Mouse (Mus musculus) kidney, embryonic 16.5 days (tissue): ENCODE measurements around the gene 1700025G04Rik. TPM values are rescaled to one million over a fixed set of nuclear protein-coding genes. Genes with fewer than 3 reads are reported as not detected.
"Not testable (repeated sequence)": the region's sequence is repeated elsewhere in the genome, so short reads cannot be mapped to it uniquely, and the experiment has no call there.

Experiments used
- ATAC-seq: fragments of 200-750 bp; cut with Nextera tagmentation; 2 replicates; pipeline ENCODE4 v1.8.0; 2017; ENCODE audit warnings: moderate TSS enrichment; ENCODE audit not compliant: low FRiP score, low TSS enrichment
- H3K27ac ChIP-seq: fragments of 300-500 bp; sonication (generic); 2 replicates; pipeline ENCODE4 v1.5.1; 2014; ENCODE audit warnings: low read length
- H3K27me3 ChIP-seq: fragments of 300-500 bp; sonication (generic); 2 replicates; pipeline ENCODE4 v1.6.1; 2014; ENCODE audit warnings: low read length, control low read depth, mixed read lengths; ENCODE audit not compliant: insufficient read depth
- H3K36me3 ChIP-seq: fragments of 300-500 bp; sonication (generic); 2 replicates; pipeline ENCODE4 v1.6.1; 2014; ENCODE audit warnings: low read length, control low read depth, mixed read lengths; ENCODE audit not compliant: insufficient read depth
- H3K4me1 ChIP-seq: fragments of 300-500 bp; sonication (generic); 2 replicates; pipeline ENCODE4 v1.6.1; 2014; ENCODE audit warnings: low read length, control low read depth, mixed read lengths; ENCODE audit not compliant: insufficient read depth
- H3K4me2 ChIP-seq: fragments of 300-500 bp; sonication (generic); replicated peaks from 2 replicates; pipeline ENCODE4 v1.6.1; 2014; ENCODE audit warnings: low read depth, low read length
- H3K4me3 ChIP-seq: fragments of 300-500 bp; sonication (generic); 2 replicates; pipeline ENCODE4 v1.5.1; 2014; ENCODE audit warnings: mild to moderate bottlenecking, low read length
- H3K9ac ChIP-seq: fragments of 300-500 bp; sonication (generic); replicated peaks from 2 replicates; pipeline ENCODE4 v1.6.1; 2014; ENCODE audit warnings: low read length
- H3K9me3 ChIP-seq: fragments of 300-500 bp; sonication (generic); 2 replicates; pipeline ENCODE4 v1.6.1; 2016; ENCODE audit warnings: low read length, control low read depth
- WGBS: fragments of 180-500 bp; shearing (Covaris S2); extraction: QIAGEN DNeasy Blood & Tissue Kit; methylation state at CpG from one replicate; pipeline ENCODE4 v1.1.7; 2014; 5-methylcytosine and 5-hydroxymethylcytosine counted together
- polyA plus RNA-seq: library from polyadenylated mRNA; unstranded; fragments of >200 nt; fragmentation: Nextera tagmentation; extraction: Ambion mirVana; gene quantifications from 2 replicates; pipeline ENCODE4 v1.2.1, GENCODE M21; 2015

Gene 1700025G04Rik
- polyA plus RNA-seq, 1 experiment from 2014 or later: 15.4 TPM

DNA sequence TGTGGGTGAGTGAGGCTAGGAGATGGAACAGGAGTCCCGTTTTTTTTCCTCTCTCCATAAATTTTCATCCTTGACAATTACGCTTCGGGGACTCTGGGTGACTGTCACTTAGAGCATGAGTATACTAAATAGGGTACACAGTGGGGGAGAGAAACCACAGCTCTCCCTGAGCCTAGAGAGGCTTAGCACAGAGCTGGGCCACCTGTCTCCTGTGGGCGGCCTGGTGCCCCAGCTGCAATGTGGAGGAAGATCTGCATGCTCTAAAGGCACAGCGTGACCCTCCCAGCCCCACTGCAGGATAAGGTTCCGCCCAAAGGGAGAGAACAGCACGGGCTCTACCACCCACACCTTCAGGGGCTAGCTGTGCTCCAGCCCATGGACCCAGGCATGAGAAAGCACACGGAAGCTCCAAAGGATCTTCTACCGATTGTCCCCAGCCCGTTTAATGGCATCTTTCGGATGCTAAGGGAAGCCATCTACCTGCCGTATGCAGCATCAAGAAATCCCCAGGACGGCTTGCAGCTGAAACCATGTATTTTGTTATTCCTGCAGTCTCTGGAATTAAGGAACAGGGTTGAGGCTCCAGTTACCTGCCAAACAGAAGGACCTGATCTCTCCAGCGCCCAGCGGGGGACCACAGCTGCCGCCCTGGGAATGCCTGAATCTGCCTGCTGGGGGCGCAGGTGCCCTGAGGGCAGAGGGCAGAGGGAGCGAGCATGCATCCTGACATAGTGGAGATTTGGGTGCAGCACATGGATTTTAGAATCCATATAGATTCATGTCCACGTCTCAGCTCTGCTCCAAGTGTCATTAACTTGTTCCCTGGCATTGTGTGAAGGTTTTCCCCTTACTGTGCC, 243.8 kb downstream of the 1700025G04Rik start:
- no peak for ATAC-seq
- no peaks in the 10 kb centered on the region for H3K27me3 ChIP-seq
- no peak overlapping the region for H3K4me2 ChIP-seq
- H3K27ac ChIP-seq: no peak overlapping the region
- H3K4me1 ChIP-seq: no peaks in the 10 kb centered on the region
- no peaks in the 10 kb centered on the region for H3K36me3 ChIP-seq
- H3K4me3 ChIP-seq: no peak overlapping the region
- WGBS: 64% methylated on average over 19 of the region's 19 CpGs
- no peaks in the 10 kb centered on the region for H3K9me3 ChIP-seq
- H3K9ac ChIP-seq: no peak overlapping the region

DNA sequence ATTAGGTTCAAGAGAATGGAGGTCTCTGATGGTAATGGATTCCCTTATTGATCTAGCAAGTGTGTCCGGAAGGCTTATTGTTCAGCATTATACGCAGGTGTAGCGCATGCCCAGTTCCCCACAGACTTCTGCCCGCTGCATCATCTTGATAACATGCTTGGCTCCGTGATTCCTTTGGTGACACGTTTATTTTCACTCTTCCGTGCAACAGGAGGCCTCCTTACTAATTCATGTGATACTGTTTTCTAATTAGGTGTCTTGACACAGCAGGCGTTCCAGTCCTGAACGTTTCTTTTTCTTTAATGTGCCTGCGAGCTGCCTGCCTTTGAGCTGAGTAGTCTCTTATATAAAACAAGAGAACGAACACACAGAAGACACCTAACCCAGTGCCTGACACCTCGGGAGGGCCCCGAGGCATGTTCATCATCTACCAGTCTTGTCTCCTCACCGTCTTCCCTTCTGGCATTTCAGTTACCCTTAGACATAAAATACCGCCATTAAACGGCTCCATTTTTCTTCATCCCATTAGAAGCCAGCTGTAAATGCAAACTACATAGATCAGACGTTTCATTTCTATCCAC, 244.6 kb downstream of the 1700025G04Rik start:
- 74% methylated on average over 17 of the region's 17 CpGs for WGBS
- Histone ChIP-seq H3K9me3 (no peaks in the 10 kb centered on the region), H3K9ac (no peak overlapping the region), H3K36me3 (no peaks in the 10 kb centered on the region), H3K4me3 (no peak overlapping the region), H3K27me3 (no peaks in the 10 kb centered on the region), H3K4me1 (no peaks in the 10 kb centered on the region), H3K4me2 (no peak overlapping the region), H3K27ac (no peak overlapping the region)
- no peak for ATAC-seq

- H3K4me1 ChIP-seq, ATAC-seq, H3K36me3 ChIP-seq, H3K4me2 ChIP-seq, H3K9ac ChIP-seq, H3K4me3 ChIP-seq, H3K27ac ChIP-seq, H3K27me3 ChIP-seq, H3K9me3 ChIP-seq: not testable (repeated sequence)
- WGBS: 95% methylated on average over 1 of the region's 1 CpGs
These were observed 249.6 kb downstream of the 1700025G04Rik start for GRCm38 (mm10) chr1:151840345-151840744.

DNA sequence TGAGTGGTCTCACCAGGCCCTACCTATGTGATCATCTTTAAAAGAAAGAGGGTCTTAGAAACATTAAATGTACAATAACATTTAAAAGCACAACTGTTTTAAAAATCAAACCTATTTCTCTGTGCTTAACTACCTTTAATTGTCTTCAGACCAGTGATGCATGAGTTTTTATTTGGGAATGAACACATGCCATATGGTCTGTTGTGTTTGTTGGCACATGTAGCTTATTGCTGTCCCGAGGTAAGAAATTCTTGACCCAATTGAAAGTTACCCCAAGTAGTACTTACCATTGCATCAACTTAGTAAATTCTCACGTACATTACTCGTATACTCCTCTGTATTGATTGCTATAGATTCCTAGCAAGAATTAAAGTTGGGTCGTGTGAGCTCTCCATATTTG, 254.7 kb downstream of the 1700025G04Rik start:
- ATAC-seq: no peak
- Histone ChIP-seq H3K36me3 (no peaks in the 10 kb centered on the region), H3K4me1 (no peaks in the 10 kb centered on the region), H3K4me3 (no peak overlapping the region), H3K27ac (no peak overlapping the region), H3K9me3 (peaks cover 12% of the 10 kb centered on the region), H3K4me2 (no peak overlapping the region), H3K27me3 (no peaks in the 10 kb centered on the region), H3K9ac (no peak overlapping the region)
- 80% methylated on average over 4 of the region's 4 CpGs for WGBS

- no peak overlapping the region for H3K4me2 ChIP-seq
- ATAC-seq: no peak
- H3K9me3 ChIP-seq: peaks cover 12% of the 10 kb centered on the region
- H3K27me3 ChIP-seq: no peaks in the 10 kb centered on the region
- H3K4me1 ChIP-seq: no peaks in the 10 kb centered on the region
- no peaks in the 10 kb centered on the region for H3K36me3 ChIP-seq
- H3K9ac ChIP-seq: no peak overlapping the region
- no peak overlapping the region for H3K27ac ChIP-seq
- H3K4me3 ChIP-seq: no peak overlapping the region
- WGBS: 75% methylated on average over 3 of the region's 3 CpGs
These were observed 258.1 kb downstream of the 1700025G04Rik start for GRCm38 (mm10) chr1:151831791-151832190.

GRCm38 (mm10) chr1:151825065-151825464, 264.9 kb downstream of the 1700025G04Rik start:
- no peak overlapping the region for H3K27ac ChIP-seq
- H3K36me3 ChIP-seq: no peaks in the 10 kb centered on the region
- H3K4me2 ChIP-seq: no peak overlapping the region
- H3K4me3 ChIP-seq: no peak overlapping the region
- H3K9me3 ChIP-seq: no peaks in the 10 kb centered on the region
- no peaks in the 10 kb centered on the region for H3K27me3 ChIP-seq
- no peak for ATAC-seq
- WGBS: 75% methylated on average over 7 of the region's 7 CpGs
- H3K4me1 ChIP-seq: no peaks in the 10 kb centered on the region
- no peak overlapping the region for H3K9ac ChIP-seq

- Histone ChIP-seq H3K27me3 (no peaks in the 10 kb centered on the region), H3K9me3 (no peaks in the 10 kb centered on the region), H3K36me3 (peaks cover 13% of the 10 kb centered on the region), H3K4me3 (no peak overlapping the region), H3K9ac (no peak overlapping the region), H3K27ac (no peak overlapping the region), H3K4me1 (no peaks in the 10 kb centered on the region), H3K4me2 (no peak overlapping the region)
- WGBS: 31% methylated on average over 5 of the region's 5 CpGs
- ATAC-seq: no peak
These were observed 269.5 kb downstream of the 1700025G04Rik start for GRCm38 (mm10) chr1:151820457-151820856.

GRCm38 (mm10) chr1:151819190-151819589, 270.7 kb downstream of the 1700025G04Rik start:
- Histone ChIP-seq H3K4me3 (no peak overlapping the region), H3K27me3 (no peaks in the 10 kb centered on the region), H3K4me1 (no peaks in the 10 kb centered on the region), H3K27ac (no peak overlapping the region), H3K4me2 (no peak overlapping the region), H3K36me3 (peaks cover 16% of the 10 kb centered on the region), H3K9ac (no peak overlapping the region), H3K9me3 (no peaks in the 10 kb centered on the region)
- WGBS: 90% methylated on average over 7 of the region's 7 CpGs
- ATAC-seq: no peak

GRCm38 (mm10) chr1:151816051-151816450, 273.9 kb downstream of the 1700025G04Rik start:
- Histone ChIP-seq H3K36me3 (peaks cover 21% of the 10 kb centered on the region), H3K27me3 (no peaks in the 10 kb centered on the region), H3K27ac (no peak overlapping the region), H3K4me2 (no peak overlapping the region), H3K4me1 (no peaks in the 10 kb centered on the region), H3K9ac (no peak overlapping the region), H3K9me3 (no peaks in the 10 kb centered on the region), H3K4me3 (no peak overlapping the region)
- WGBS: 90% methylated on average over 3 of the region's 3 CpGs
- no peak for ATAC-seq

GRCm38 (mm10) chr1:151812004-151812712, 277.8 kb downstream of the 1700025G04Rik start:
- H3K36me3 ChIP-seq: peaks cover 24% of the 10 kb centered on the region
- no peak overlapping the region for H3K9ac ChIP-seq
- no peak overlapping the region for H3K4me3 ChIP-seq
- no peaks in the 10 kb centered on the region for H3K27me3 ChIP-seq
- H3K9me3 ChIP-seq: no peaks in the 10 kb centered on the region
- no peaks in the 10 kb centered on the region for H3K4me1 ChIP-seq
- ATAC-seq: no peak
- 92% methylated on average over 13 of the region's 13 CpGs for WGBS
- H3K27ac ChIP-seq: no peak overlapping the region
- no peak overlapping the region for H3K4me2 ChIP-seq
